Mouse (Mus musculus): ENCODE results near the gene Fbxo44. TPM values are rescaled to one million over a fixed set of nuclear protein-coding genes. Genes with fewer than 3 reads are reported as not detected.
A peak's percentile ranks its signal among the peaks of the same experiment; 100 is the strongest.

The Fbxo44 gene
- polyA plus RNA-seq, 1 experiment from 2014 or later, result 13.3 TPM

DNA sequence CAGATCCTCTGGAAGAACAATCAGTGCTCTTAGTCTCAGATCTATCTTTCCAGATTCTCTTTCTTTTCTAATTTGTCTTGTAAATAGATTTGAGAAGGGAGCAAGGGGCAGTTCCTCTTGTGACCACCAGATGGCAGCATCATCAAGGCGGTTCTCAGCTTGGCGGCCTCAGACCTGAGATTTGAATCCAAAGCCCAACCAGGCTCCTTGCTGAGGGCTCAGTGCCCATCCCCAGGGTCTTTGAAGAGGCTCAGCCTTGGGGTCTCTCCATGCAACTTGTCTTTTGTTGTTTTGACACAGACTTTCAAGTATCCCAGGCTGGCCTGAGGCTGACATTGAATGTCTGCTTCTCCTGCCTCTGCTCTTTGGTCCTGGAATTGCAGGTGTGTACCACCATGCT, 10.6 kb upstream of the Fbxo44 start:
- DNase-seq (ENCODE audit: low spot score) (peak; percentile 80), ATAC-seq (replicated peaks; ENCODE audit: low FRiP score, low TSS enrichment, low read depth) (no peak)
- no peaks in the 10 kb centered on the region for H3K9me3 ChIP-seq (ENCODE audit: control insufficient read depth, low read length)
- H3K9ac ChIP-seq (ENCODE audit: low read length), result no peak overlapping the region
- no peaks in the 10 kb centered on the region for H3K4me1 ChIP-seq (replicated peaks; ENCODE audit: control insufficient read depth, insufficient read depth, low read length)
- WGBS, result 5% methylated on average over 2 of the region's 2 CpGs
- no peak overlapping the region for H3K27ac ChIP-seq (ENCODE audit: low read depth)
- H3K4me3 ChIP-seq (ENCODE audit: low read depth, low read length), result no peak overlapping the region
- peaks cover 82% of the 10 kb centered on the region for H3K27me3 ChIP-seq (replicated peaks; ENCODE audit: control insufficient read depth, insufficient read depth, low read length)
- no peak overlapping the region for H3K4me2 ChIP-seq (ENCODE audit: low read length)
- no peaks in the 10 kb centered on the region for H3K36me3 ChIP-seq (ENCODE audit: control insufficient read depth, insufficient read depth, low read length)

- Histone ChIP-seq H3K4me2 (ENCODE audit: low read length) (no peak overlapping the region), H3K27ac (ENCODE audit: low read depth) (no peak overlapping the region), H3K4me3 (ENCODE audit: low read depth, low read length) (no peak overlapping the region), H3K4me1 (replicated peaks; ENCODE audit: control insufficient read depth, insufficient read depth, low read length) (no peaks in the 10 kb centered on the region), H3K27me3 (replicated peaks; ENCODE audit: control insufficient read depth, insufficient read depth, low read length) (peaks cover 82% of the 10 kb centered on the region), H3K9ac (ENCODE audit: low read length) (no peak overlapping the region), H3K9me3 (ENCODE audit: control insufficient read depth, low read length) (no peaks in the 10 kb centered on the region), H3K36me3 (ENCODE audit: control insufficient read depth, insufficient read depth, low read length) (no peaks in the 10 kb centered on the region)
- ATAC-seq (replicated peaks; ENCODE audit: low FRiP score, low TSS enrichment, low read depth) (no peak), DNase-seq (ENCODE audit: low spot score) (no peak)
- WGBS, result 25% methylated on average over 15 of the region's 15 CpGs
Observed at GRCm38 (mm10) chr4:148169586-148169985, 9.3 kb upstream of the Fbxo44 start.

DNA sequence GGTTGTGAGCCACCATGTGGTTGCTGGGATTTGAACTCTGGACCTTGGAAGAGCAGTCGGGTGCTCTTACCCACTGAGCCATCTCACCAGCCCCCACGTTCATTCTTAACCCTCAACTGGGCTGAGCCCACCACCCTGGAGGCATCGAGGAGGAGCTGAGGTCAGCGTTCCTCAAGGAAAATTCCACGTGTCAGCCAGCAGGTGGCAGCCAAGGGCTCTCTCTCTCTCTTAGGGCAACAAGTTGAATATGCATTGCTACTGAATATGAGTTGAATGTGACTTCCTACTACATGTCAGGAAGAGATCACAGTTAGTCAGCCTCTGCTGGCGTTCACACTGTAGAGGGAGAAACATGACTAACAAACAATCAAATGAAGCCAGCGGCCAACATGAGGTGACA, 8.0 kb upstream of the Fbxo44 start:
- Histone ChIP-seq H3K4me3 (ENCODE audit: low read depth, low read length) (no peak overlapping the region), H3K4me2 (ENCODE audit: low read length) (no peak overlapping the region), H3K27me3 (replicated peaks; ENCODE audit: control insufficient read depth, insufficient read depth, low read length) (peaks cover 80% of the 10 kb centered on the region), H3K9ac (ENCODE audit: low read length) (no peak overlapping the region), H3K9me3 (ENCODE audit: control insufficient read depth, low read length) (no peaks in the 10 kb centered on the region), H3K36me3 (ENCODE audit: control insufficient read depth, insufficient read depth, low read length) (no peaks in the 10 kb centered on the region), H3K27ac (ENCODE audit: low read depth) (no peak overlapping the region), H3K4me1 (replicated peaks; ENCODE audit: control insufficient read depth, insufficient read depth, low read length) (no peaks in the 10 kb centered on the region)
- no peak for ATAC-seq (replicated peaks; ENCODE audit: low FRiP score, low TSS enrichment, low read depth)
- WGBS, result 26% methylated on average over 7 of the region's 7 CpGs
- peak; percentile 75 for DNase-seq (ENCODE audit: low spot score)

GRCm38 (mm10) chr4:148166986-148167385, 6.7 kb upstream of the Fbxo44 start:
- DNase-seq (ENCODE audit: low spot score), result peak; percentile 79
- no peaks in the 10 kb centered on the region for H3K9me3 ChIP-seq (ENCODE audit: control insufficient read depth, low read length)
- H3K4me2 ChIP-seq (ENCODE audit: low read length), result no peak overlapping the region
- 0 out of 2 replicates have a peak, but pooled peaks have one; percentile 14 for ATAC-seq (replicated peaks; ENCODE audit: low FRiP score, low TSS enrichment, low read depth)
- no peaks in the 10 kb centered on the region for H3K36me3 ChIP-seq (ENCODE audit: control insufficient read depth, insufficient read depth, low read length)
- no peak overlapping the region for H3K4me3 ChIP-seq (ENCODE audit: low read depth, low read length)
- H3K4me1 ChIP-seq (replicated peaks; ENCODE audit: control insufficient read depth, insufficient read depth, low read length), result no peaks in the 10 kb centered on the region
- H3K27me3 ChIP-seq (replicated peaks; ENCODE audit: control insufficient read depth, insufficient read depth, low read length), result peaks cover 80% of the 10 kb centered on the region
- H3K9ac ChIP-seq (ENCODE audit: low read length), result no peak overlapping the region
- no peak overlapping the region for H3K27ac ChIP-seq (ENCODE audit: low read depth)
- 15% methylated on average over 4 of the region's 4 CpGs for WGBS

DNA sequence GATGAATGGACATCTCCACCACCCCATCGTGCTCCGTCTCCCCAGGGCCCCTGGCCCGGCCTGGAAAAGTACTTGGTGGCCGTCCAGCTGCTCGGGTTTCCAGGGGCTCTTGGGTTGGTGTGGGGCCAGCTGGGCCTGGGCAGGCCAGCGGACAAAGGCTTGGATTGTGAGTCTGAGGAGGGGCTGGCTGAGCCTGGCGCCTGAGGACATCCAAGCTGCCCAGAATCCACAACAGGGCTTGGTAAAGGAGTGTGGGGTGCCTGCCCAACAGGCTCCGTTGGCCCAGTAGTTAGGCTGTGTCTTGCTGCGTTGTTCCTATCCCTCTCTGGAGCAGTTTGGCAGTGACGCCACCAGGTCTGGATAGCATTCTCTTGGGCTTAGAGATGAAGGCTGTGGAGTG, 6.1 kb upstream of the Fbxo44 start:
- H3K4me1 ChIP-seq (replicated peaks; ENCODE audit: control insufficient read depth, insufficient read depth, low read length), result no peaks in the 10 kb centered on the region
- WGBS, result 8% methylated on average over 10 of the region's 10 CpGs
- no peak overlapping the region for H3K27ac ChIP-seq (ENCODE audit: low read depth)
- H3K27me3 ChIP-seq (replicated peaks; ENCODE audit: control insufficient read depth, insufficient read depth, low read length), result peaks cover 80% of the 10 kb centered on the region
- no peak overlapping the region for H3K4me3 ChIP-seq (ENCODE audit: low read depth, low read length)
- ATAC-seq (replicated peaks; ENCODE audit: low FRiP score, low TSS enrichment, low read depth), result peak; percentile 25; the same call in 1 of the 2 replicates
- H3K9ac ChIP-seq (ENCODE audit: low read length), result no peak overlapping the region
- no peaks in the 10 kb centered on the region for H3K36me3 ChIP-seq (ENCODE audit: control insufficient read depth, insufficient read depth, low read length)
- H3K4me2 ChIP-seq (ENCODE audit: low read length), result no peak overlapping the region
- DNase-seq (ENCODE audit: low spot score), result peak; percentile 61
- H3K9me3 ChIP-seq (ENCODE audit: control insufficient read depth, low read length), result no peaks in the 10 kb centered on the region

- Histone ChIP-seq H3K4me1 (replicated peaks; ENCODE audit: control insufficient read depth, insufficient read depth, low read length) (no peaks in the 10 kb centered on the region; the same call in 1 of the 2 replicates), H3K4me3 (ENCODE audit: low read depth, low read length) (no peak overlapping the region), H3K27me3 (replicated peaks; ENCODE audit: control insufficient read depth, insufficient read depth, low read length) (peaks cover 83% of the 10 kb centered on the region), H3K27ac (ENCODE audit: low read depth) (no peak overlapping the region), H3K4me2 (ENCODE audit: low read length) (no peak overlapping the region), H3K9me3 (ENCODE audit: control insufficient read depth, low read length) (no peaks in the 10 kb centered on the region), H3K36me3 (ENCODE audit: control insufficient read depth, insufficient read depth, low read length) (no peaks in the 10 kb centered on the region), H3K9ac (ENCODE audit: low read length) (no peak overlapping the region)
- WGBS, result 9% methylated on average over 17 of the region's 17 CpGs
- DNase-seq (ENCODE audit: low spot score) (no peak), ATAC-seq (replicated peaks; ENCODE audit: low FRiP score, low TSS enrichment, low read depth) (no peak)
Observed at GRCm38 (mm10) chr4:148165551-148165950, 5.3 kb upstream of the Fbxo44 start.

GRCm38 (mm10) chr4:148164461-148164860, 4.2 kb upstream of the Fbxo44 start:
- Histone ChIP-seq H3K4me2 (ENCODE audit: low read length) (peak overlapping the region; percentile 28), H3K36me3 (ENCODE audit: control insufficient read depth, insufficient read depth, low read length) (no peaks in the 10 kb centered on the region), H3K27ac (ENCODE audit: low read depth) (no peak overlapping the region), H3K9me3 (ENCODE audit: control insufficient read depth, low read length) (no peaks in the 10 kb centered on the region), H3K9ac (ENCODE audit: low read length) (no peak overlapping the region), H3K4me3 (ENCODE audit: low read depth, low read length) (peak overlapping the region; percentile 8; the same call in 1 of the 2 replicates), H3K4me1 (replicated peaks; ENCODE audit: control insufficient read depth, insufficient read depth, low read length) (no peaks in the 10 kb centered on the region; the same call in 1 of the 2 replicates), H3K27me3 (replicated peaks; ENCODE audit: control insufficient read depth, insufficient read depth, low read length) (peaks cover 79% of the 10 kb centered on the region)
- ATAC-seq (replicated peaks; ENCODE audit: low FRiP score, low TSS enrichment, low read depth) (no peak), DNase-seq (ENCODE audit: low spot score) (no peak)
- 3% methylated on average over 16 of the region's 16 CpGs for WGBS

DNA sequence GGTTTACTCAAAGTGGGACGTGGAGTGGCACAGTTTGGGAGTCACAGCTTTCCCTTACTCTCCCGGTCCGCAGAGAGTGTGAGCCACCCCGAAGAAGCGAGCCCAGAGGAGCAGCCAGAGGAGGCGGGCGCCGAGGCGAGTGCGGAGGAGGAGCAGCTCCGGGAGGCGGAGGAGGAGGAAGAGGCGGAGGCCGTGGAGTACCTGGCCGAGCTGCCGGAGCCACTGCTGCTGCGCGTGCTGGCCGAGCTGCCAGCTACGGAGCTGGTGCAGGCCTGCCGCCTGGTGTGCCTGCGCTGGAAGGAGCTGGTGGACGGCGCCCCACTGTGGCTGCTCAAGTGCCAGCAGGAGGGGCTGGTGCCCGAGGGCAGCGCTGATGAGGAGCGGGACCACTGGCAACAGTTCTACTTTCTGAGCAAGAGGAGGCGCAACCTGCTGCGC, 3.7 kb upstream of the Fbxo44 start:
- Histone ChIP-seq H3K27ac (ENCODE audit: low read depth) (no peak overlapping the region), H3K4me1 (replicated peaks; ENCODE audit: control insufficient read depth, insufficient read depth, low read length) (no peaks in the 10 kb centered on the region; the same call in 1 of the 2 replicates), H3K4me2 (ENCODE audit: low read length) (peak overlapping the region; percentile 28), H3K9me3 (ENCODE audit: control insufficient read depth, low read length) (no peaks in the 10 kb centered on the region), H3K9ac (ENCODE audit: low read length) (no peak overlapping the region), H3K27me3 (replicated peaks; ENCODE audit: control insufficient read depth, insufficient read depth, low read length) (peaks cover 76% of the 10 kb centered on the region), H3K36me3 (ENCODE audit: control insufficient read depth, insufficient read depth, low read length) (no peaks in the 10 kb centered on the region), H3K4me3 (ENCODE audit: low read depth, low read length) (peak overlapping the region; percentile 8)
- DNase-seq (ENCODE audit: low spot score) (peak; percentile 78), ATAC-seq (replicated peaks; ENCODE audit: low FRiP score, low TSS enrichment, low read depth) (no peak; the same call in 1 of the 2 replicates)
- under 1% methylated on average over 29 of the region's 29 CpGs for WGBS

All from intestine, embryonic 14.5 days (tissue).